Mouse (Mus musculus) cerebellum, adult 18-20 months (tissue): ENCODE results near the gene Olfr774.
"Not testable (repeated sequence)": the region's sequence is repeated elsewhere in the genome, so short reads cannot be mapped to it uniquely, and the experiment has no call there.

Source experiments
- DNase-seq, 2 experiments: peaks; one replicate each; pipeline ENCODE4 v3.0.0; 2021

Olfr774 gene

DNA sequence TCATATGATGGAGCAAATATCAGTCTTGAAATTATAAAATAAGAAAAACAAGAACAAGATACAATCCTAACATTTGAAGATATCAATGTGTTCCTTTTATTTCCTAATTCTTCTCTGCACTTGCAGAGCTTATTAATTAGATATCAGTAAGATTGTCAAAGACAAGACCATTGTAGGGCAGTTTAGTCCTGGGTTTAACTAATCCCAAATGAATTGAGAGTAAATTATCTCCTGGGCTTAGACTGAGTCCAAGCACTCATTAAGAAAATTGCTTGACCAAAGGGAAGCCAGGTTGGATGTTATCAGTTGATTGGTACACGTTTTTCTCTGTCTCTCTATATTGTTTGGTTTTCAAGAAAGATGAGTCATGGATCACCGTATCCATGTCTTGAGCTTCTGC lies at the start of gene Olfr774:
Gene Olfr774, plus strand, starts transcription at position 301 of the 400 bp plus-strand sequence.
- no peak for DNase-seq

DNA sequence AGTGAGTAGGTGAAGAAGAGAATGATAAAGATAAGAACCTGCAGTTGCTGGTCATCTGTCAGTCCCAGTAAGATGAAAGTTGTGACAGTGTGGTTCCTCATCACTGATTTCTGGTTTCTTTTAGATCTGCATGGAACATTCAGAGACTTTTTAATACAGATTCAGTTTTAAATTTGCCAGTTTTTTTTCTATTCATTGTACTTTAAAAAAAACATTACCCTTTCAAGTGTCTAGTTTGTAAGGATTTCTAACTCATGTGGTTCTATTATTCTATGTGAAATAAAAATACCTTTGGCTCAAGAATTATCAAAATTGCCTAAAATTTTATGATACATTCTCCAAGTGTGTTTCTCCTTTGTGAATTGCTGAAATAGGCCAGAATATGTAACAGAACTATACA lies 48.7 kb upstream of the Olfr774 start, which contains the start of gene Olfr773:
Gene Olfr773, minus strand, starts transcription at position 101 of the 400 bp plus-strand sequence.
- DNase-seq: not testable (repeated sequence)

DNA sequence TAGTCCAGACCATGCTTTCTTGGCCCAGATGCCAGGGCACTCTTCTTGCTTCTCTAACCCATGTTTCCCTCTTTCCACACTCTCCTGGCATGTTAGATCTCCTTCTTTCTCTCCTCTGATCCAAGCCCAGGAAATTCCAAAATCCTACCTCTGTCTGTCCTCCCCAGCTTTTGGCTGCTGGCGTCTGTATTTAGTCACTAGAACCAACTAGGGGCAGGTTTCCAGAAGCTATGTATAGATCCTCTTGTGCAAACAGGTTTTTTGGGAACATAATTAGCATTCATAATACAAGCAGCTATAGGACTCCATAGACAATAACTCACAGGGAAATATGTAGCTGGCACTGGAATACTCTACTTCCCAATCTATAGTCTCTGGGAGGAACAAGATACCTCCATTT lies 5.3 kb upstream of the Olfr774 start:
- DNase-seq: no peak

DNA sequence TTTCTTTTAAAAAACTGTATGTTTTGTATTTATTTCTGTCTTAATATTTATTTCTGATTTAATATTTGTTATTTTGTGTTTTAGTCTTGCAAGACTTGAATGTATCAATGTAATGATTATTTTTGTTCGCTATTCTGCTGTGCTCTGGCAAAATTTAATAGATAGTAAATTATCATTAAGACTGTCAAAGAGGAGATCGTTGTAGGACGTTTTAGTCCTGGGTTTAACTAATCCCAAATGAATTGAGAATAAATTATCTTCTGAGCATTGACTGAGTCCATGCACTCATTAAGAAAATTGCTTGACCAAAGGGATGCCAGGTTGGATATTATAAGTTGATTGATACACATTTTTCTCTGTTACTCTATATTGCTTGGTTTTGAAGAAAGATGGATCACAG lies 12.1 kb downstream of the Olfr774 start, which contains the start of gene Olfr775:
Gene Olfr775, plus strand, starts transcription at position 301 of the 400 bp plus-strand sequence.
- no peak for DNase-seq

DNA sequence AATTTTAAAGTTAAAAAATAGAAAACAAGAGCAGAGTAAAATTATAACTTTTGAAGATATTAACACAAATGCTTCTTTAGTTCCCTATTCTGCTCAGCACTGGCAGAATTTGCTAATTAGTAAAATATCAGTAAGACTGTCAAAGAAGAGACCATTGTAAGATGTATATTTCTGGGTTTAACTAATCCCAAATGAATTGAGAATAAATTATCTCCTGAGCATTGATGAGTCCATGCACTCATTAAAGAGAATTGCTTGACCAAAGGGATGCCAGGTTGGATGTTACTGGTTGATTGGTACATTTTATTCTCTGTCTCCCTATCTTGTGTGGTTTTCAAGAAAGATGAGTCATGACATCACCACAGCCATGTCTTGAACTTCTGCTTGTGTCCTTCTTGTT lies 22.8 kb downstream of the Olfr774 start, which contains the start of gene Olfr776:
Gene Olfr776, plus strand, starts transcription at position 301 of the 400 bp plus-strand sequence.
- no peak for DNase-seq

DNA sequence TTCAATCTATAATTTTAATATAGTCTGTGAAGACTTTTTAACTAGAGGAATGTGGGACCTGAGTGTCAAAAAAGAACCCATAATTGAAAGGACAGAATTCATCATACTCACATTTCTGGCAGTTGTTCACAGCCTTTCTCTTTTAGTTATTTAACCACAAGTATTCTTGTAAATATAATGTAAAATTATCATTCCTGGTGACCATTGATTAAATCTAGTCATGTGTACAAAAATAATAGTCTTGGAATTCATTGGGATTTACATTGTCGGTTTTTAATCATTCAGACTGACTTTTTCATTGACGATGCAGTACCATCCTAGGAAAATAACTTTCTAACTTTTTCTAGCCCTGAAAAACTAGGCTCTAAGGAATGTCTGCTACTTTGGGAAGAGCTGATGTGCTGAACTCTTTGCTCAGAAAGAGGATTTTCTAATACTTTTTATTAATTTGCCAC lies 35.1 kb downstream of the Olfr774 start, which contains the start of gene Olfr777:
Gene Olfr777, minus strand, starts transcription at position 405 of the 455 bp plus-strand sequence.
- DNase-seq: no peak
